Mouse (Mus musculus) hindbrain, embryonic 14.5 days (tissue): ENCODE measurements around the gene Gpr143. TPM values are rescaled to one million over a fixed set of nuclear protein-coding genes. Genes with fewer than 3 reads are reported as not detected.
A peak's percentile ranks its signal among the peaks of the same experiment; 100 is the strongest.

ENCODE experiments used
- ATAC-seq: fragments of 200-750 bp; cut with Nextera tagmentation; 2 replicates; pipeline ENCODE4 v1.8.0; 2017; ENCODE audit warnings: moderate number of reproducible peaks, mild to moderate bottlenecking, moderate TSS enrichment, moderate library complexity; ENCODE audit not compliant: low FRiP score
- DNase-seq: peaks from one replicate; pipeline ENCODE4 v3.0.0-alpha.2; 2015; ENCODE audit warnings: low spot score
- H3K27ac ChIP-seq: fragments of 300-500 bp; sonication (generic); 2 replicates; pipeline ENCODE4 v1.5.1; 2014; ENCODE audit warnings: mild to moderate bottlenecking, moderate library complexity
- H3K27me3 ChIP-seq: fragments of 300-500 bp; sonication (generic); 2 replicates; pipeline ENCODE4 v1.6.1; 2014; ENCODE audit warnings: mild to moderate bottlenecking, low read length, mixed read lengths; ENCODE audit not compliant: control insufficient read depth, insufficient read depth
- H3K36me3 ChIP-seq: fragments of 300-500 bp; sonication (generic); replicated peaks from 2 replicates; pipeline ENCODE4 v1.6.1; 2014; ENCODE audit not compliant: control insufficient read depth, insufficient read depth
- H3K4me1 ChIP-seq: fragments of 300-500 bp; sonication (generic); replicated peaks from 2 replicates; pipeline ENCODE4 v1.6.1; 2014; ENCODE audit warnings: antibody characterized with exemption, low read length, mixed read lengths; ENCODE audit not compliant: control insufficient read depth, insufficient read depth
- H3K4me2 ChIP-seq: fragments of 300-500 bp; sonication (generic); replicated peaks from 2 replicates; pipeline ENCODE4 v1.6.1; 2014; ENCODE audit warnings: mild to moderate bottlenecking, moderate library complexity
- H3K4me3 ChIP-seq: fragments of 300-500 bp; sonication (generic); replicated peaks from 2 replicates; pipeline ENCODE4 v1.5.1; 2014; ENCODE audit warnings: mild to moderate bottlenecking, low read length
- H3K9ac ChIP-seq: fragments of 300-500 bp; sonication (generic); 2 replicates; pipeline ENCODE4 v1.6.1; 2014
- H3K9me3 ChIP-seq: fragments of 300-500 bp; sonication (generic); 2 replicates; pipeline ENCODE4 v1.6.1; 2016; ENCODE audit warnings: low read length; ENCODE audit not compliant: control insufficient read depth
- WGBS: fragments of 180-500 bp; shearing (Covaris S2); extraction: QIAGEN DNeasy Blood & Tissue Kit; methylation state at CpG from one replicate; pipeline ENCODE4 v1.1.7; 2014; 5-methylcytosine and 5-hydroxymethylcytosine counted together
- polyA plus RNA-seq: library from polyadenylated mRNA; unstranded; fragments of >200 nt; fragmentation: Nextera tagmentation; extraction: Ambion mirVana; gene quantifications from 2 replicates; pipeline ENCODE4 v1.2.1, GENCODE M21; 2014

Gene Gpr143
- polyA plus RNA-seq, 1 experiment from 2014 or later, result 0.56 TPM

GRCm38 (mm10) chrX:152762855-152763254, 18.9 kb upstream of the Gpr143 start:
- Histone ChIP-seq H3K36me3 (no peaks in the 10 kb centered on the region), H3K4me1 (no peaks in the 10 kb centered on the region), H3K4me3 (no peak overlapping the region), H3K9me3 (no peaks in the 10 kb centered on the region), H3K9ac (no peak overlapping the region), H3K27me3 (peaks cover 15% of the 10 kb centered on the region), H3K4me2 (no peak overlapping the region), H3K27ac (no peak overlapping the region)
- DNase-seq (no peak), ATAC-seq (no peak)
- 64% methylated on average over 2 of the region's 2 CpGs for WGBS

GRCm38 (mm10) chrX:152764171-152764570, 17.6 kb upstream of the Gpr143 start:
- no peak overlapping the region for H3K9ac ChIP-seq
- DNase-seq (no peak), ATAC-seq (no peak)
- H3K4me2 ChIP-seq, result no peak overlapping the region
- peaks cover 28% of the 10 kb centered on the region for H3K27me3 ChIP-seq
- 43% methylated on average over 2 of the region's 2 CpGs for WGBS
- H3K4me1 ChIP-seq, result no peaks in the 10 kb centered on the region
- H3K36me3 ChIP-seq, result no peaks in the 10 kb centered on the region
- H3K4me3 ChIP-seq, result no peak overlapping the region
- H3K27ac ChIP-seq, result no peak overlapping the region
- H3K9me3 ChIP-seq, result no peaks in the 10 kb centered on the region

DNA sequence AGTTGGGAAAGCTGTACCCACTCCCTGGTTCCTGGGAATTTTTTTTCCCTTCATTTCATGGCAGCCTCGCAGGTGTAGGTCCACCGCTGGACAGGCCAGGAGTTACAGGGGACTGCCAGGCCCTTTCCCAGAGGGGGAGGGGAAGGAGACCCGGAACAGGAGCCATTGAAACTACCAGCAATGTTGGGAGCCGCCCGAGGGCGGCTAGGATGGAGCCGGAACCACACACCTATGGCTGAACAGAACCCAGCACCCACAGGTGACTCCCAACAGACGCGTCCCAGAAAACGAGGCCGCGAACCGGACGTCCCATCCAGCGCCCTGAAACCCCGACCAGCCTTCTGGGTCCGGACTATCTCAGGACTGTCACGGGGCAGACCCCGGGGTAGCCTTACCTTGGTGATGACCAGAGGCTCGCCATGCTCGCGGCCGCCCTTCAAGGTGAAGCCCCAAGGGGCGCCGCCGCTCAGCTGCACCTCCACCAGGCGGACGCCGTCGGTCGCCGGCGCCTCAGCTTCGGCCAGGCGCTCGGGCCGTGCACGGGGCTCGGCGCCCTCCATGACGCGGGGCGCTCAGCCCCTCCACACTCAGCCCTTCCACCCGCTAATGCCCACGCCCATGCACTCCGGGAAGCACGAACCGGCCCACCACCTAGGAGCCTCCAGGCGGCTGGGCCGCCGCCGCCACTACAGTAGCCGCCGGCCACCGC, 12.7 kb upstream of the Gpr143 start, which contains the start of gene Shroom2:
Shroom2 (minus strand) TSS at position 575 of the 709 bp plus-strand sequence.
- peak within 1 kb of the TSS; percentile 69 for H3K4me2 ChIP-seq
- H3K9ac ChIP-seq, result peak within 1 kb of the TSS; percentile 55
- H3K4me1 ChIP-seq, result no peaks in the 10 kb centered on the region
- peaks cover 51% of the 10 kb centered on the region for H3K27me3 ChIP-seq
- H3K4me3 ChIP-seq, result peak within 1 kb of the TSS; percentile 53
- no peaks in the 10 kb centered on the region for H3K36me3 ChIP-seq
- H3K27ac ChIP-seq, result no peak within 1 kb of the TSS
- H3K9me3 ChIP-seq, result no peaks in the 10 kb centered on the region
- DNase-seq, result peak; percentile 23
- WGBS, result 14% methylated on average over 50 of the region's 55 CpGs
- ATAC-seq, result peak; percentile 43

DNA sequence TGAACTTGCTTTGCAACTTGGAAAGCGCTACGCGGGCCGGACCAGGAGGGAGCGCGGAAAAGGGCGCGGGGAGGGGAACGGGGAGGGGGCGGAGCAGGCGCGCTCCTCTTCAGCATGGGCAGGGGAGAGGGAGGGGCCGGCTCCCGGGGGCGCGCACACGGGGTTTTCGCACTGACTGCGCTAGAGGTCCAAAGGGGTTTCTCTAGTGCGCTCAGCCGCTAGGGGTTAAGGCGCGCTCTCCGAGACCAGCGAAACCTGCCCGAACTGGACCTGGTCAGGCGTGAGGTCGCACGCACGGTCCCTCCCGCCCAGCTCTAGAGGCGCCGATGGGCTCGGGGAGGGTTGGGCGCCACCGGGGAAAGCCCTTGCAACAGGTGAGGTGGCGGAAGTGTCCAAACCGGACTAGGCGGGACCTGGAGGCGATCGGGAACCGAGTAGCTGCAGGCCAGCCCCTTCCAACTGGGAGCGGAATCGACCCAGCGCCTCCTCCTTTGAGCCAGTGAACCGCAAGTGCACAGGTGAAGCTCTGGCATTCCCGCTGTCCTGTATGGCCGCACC, 12.0 kb upstream of the Gpr143 start:
- Histone ChIP-seq H3K27me3 (peaks cover 51% of the 10 kb centered on the region), H3K27ac (no peak overlapping the region), H3K4me1 (no peaks in the 10 kb centered on the region), H3K36me3 (no peaks in the 10 kb centered on the region), H3K9me3 (no peaks in the 10 kb centered on the region), H3K9ac (peak overlapping the region; percentile 55; the same call in 1 of the 2 replicates), H3K4me3 (peak overlapping the region; percentile 53), H3K4me2 (peak overlapping the region; percentile 69)
- 16% methylated on average over 44 of the region's 48 CpGs for WGBS
- DNase-seq (peak; percentile 33), ATAC-seq (peak; percentile 87)

GRCm38 (mm10) chrX:152788129-152788528, 6.4 kb downstream of the Gpr143 start:
- Histone ChIP-seq H3K4me3 (no peak overlapping the region), H3K27ac (no peak overlapping the region), H3K4me1 (no peaks in the 10 kb centered on the region), H3K36me3 (no peaks in the 10 kb centered on the region), H3K4me2 (no peak overlapping the region), H3K9ac (no peak overlapping the region), H3K9me3 (no peaks in the 10 kb centered on the region), H3K27me3 (0 out of 2 replicates have a peak, but pooled peaks cover under 1% of the 10 kb centered on the region)
- 80% methylated on average over 1 of the region's 1 CpGs for WGBS
- DNase-seq (no peak), ATAC-seq (no peak)

- DNase-seq (no peak), ATAC-seq (no peak)
- H3K27me3 ChIP-seq, result 0 out of 2 replicates have a peak, but pooled peaks cover under 1% of the 10 kb centered on the region
- no peak overlapping the region for H3K27ac ChIP-seq
- 70% methylated on average over 2 of the region's 2 CpGs for WGBS
- no peaks in the 10 kb centered on the region for H3K9me3 ChIP-seq
- no peak overlapping the region for H3K9ac ChIP-seq
- no peak overlapping the region for H3K4me3 ChIP-seq
- H3K4me1 ChIP-seq, result no peaks in the 10 kb centered on the region
- no peak overlapping the region for H3K4me2 ChIP-seq
- no peaks in the 10 kb centered on the region for H3K36me3 ChIP-seq
Observed at GRCm38 (mm10) chrX:152788611-152789010, 6.9 kb downstream of the Gpr143 start.

- no peak overlapping the region for H3K9ac ChIP-seq
- H3K4me3 ChIP-seq, result no peak overlapping the region
- H3K4me1 ChIP-seq, result no peaks in the 10 kb centered on the region
- H3K9me3 ChIP-seq, result no peaks in the 10 kb centered on the region
- ATAC-seq (no peak), DNase-seq (no peak)
- H3K27ac ChIP-seq, result no peak overlapping the region
- H3K27me3 ChIP-seq, result no peaks in the 10 kb centered on the region; the same call in 1 of the 2 replicates
- H3K4me2 ChIP-seq, result no peak overlapping the region
- H3K36me3 ChIP-seq, result no peaks in the 10 kb centered on the region
Observed at GRCm38 (mm10) chrX:152805317-152805716, 23.6 kb downstream of the Gpr143 start.

GRCm38 (mm10) chrX:152813339-152813738, 31.6 kb downstream of the Gpr143 start:
- Histone ChIP-seq H3K27ac (no peak overlapping the region), H3K27me3 (0 out of 2 replicates have a peak, but pooled peaks cover 4% of the 10 kb centered on the region)

DNA sequence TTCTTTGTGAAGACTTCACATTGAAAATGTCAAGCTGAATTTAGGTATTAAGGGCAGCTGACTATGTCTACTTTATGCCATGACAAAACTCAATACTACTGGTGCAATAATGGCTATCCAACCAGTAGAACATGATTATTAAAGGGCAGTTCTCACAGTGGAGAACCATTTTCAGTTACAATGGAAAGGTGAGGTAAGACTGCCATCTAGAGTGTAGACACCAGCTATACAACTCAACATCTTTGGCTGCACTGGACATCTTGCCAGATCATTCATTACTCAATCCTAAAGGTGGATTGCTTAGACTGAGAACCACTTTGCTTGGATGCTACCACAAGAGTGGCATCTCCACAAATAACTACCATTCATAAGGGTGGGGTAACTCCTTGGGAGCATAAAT, 37.3 kb downstream of the Gpr143 start:
- ATAC-seq (no peak), DNase-seq (peak; percentile 33)
- H3K9ac ChIP-seq, result no peak overlapping the region
- H3K9me3 ChIP-seq, result no peaks in the 10 kb centered on the region
- no peak overlapping the region for H3K4me3 ChIP-seq
- H3K27me3 ChIP-seq, result peaks cover 4% of the 10 kb centered on the region; the same call in 1 of the 2 replicates
- no peak overlapping the region for H3K27ac ChIP-seq
- H3K4me2 ChIP-seq, result no peak overlapping the region
- H3K4me1 ChIP-seq, result no peaks in the 10 kb centered on the region
- no peaks in the 10 kb centered on the region for H3K36me3 ChIP-seq

More at GRCm38 (mm10) chrX:152813339-152813738, 31.6 kb downstream of the Gpr143 start:
- H3K36me3 ChIP-seq, result no peaks in the 10 kb centered on the region
- H3K4me1 ChIP-seq, result no peaks in the 10 kb centered on the region
- no peak overlapping the region for H3K4me3 ChIP-seq
- ATAC-seq (no peak), DNase-seq (no peak)
- no peak overlapping the region for H3K4me2 ChIP-seq
- no peak overlapping the region for H3K9ac ChIP-seq
- H3K9me3 ChIP-seq, result no peaks in the 10 kb centered on the region
- 79% methylated on average over 3 of the region's 3 CpGs for WGBS
